ENCODE assay signal across 24 mouse cellular contexts in genomic region chr13:59385824-59386223, GRCm38 (mm10).
"Had no signal": no experiment of that assay in that cellular context is flagged by ENCODE, and none has a peak within 500 bp of the region (broad histone marks: within the 10 kb centered on the region; RNA-seq: fewer than 3 reads in every experiment).

No protein-coding gene starts in this region.

- H3K4me1 ChIP-seq: heart, embryonic 13.5 days; heart, embryonic 15.5 days; limb, embryonic 12.5 days had no signal

- H3K36me3 ChIP-seq: heart, embryonic 13.5 days; heart, embryonic 15.5 days; hindbrain, embryonic 12.5 days; hindbrain, embryonic 15.5 days; limb, embryonic 10.5 days; limb, embryonic 12.5 days had no signal

- H3K9ac ChIP-seq: heart, embryonic 13.5 days; heart, embryonic 15.5 days; hindbrain, embryonic 12.5 days; hindbrain, embryonic 15.5 days; limb, embryonic 12.5 days had no signal

- H3K27ac ChIP-seq: heart, adult 2 months; heart, embryonic 13.5 days; heart, embryonic 15.5 days; hindbrain, embryonic 12.5 days; hindbrain, embryonic 15.5 days; hindbrain, postnatal 0 days; layer of hippocampus, adult 2 months; left cerebral cortex, adult 2 months; limb, embryonic 10.5 days; limb, embryonic 12.5 days had no signal

- H3K4me3 ChIP-seq: heart, adult 2 months; heart, embryonic 13.5 days; heart, embryonic 15.5 days; hindbrain, embryonic 12.5 days; hindbrain, embryonic 15.5 days; layer of hippocampus, adult 2 months; left cerebral cortex, adult 2 months; limb, embryonic 10.5 days; limb, embryonic 12.5 days had no signal

- ATAC-seq: hindbrain, postnatal 0 days; intestine, postnatal 0 days had no signal

- H3K4me2 ChIP-seq: heart, embryonic 11.5 days; heart, embryonic 13.5 days; heart, embryonic 15.5 days; hindbrain, embryonic 12.5 days; hindbrain, embryonic 15.5 days; limb, embryonic 12.5 days; liver, embryonic 11.5 days had no signal

- H3K27me3 ChIP-seq: heart, embryonic 13.5 days; heart, embryonic 15.5 days; hindbrain, embryonic 12.5 days; hindbrain, embryonic 15.5 days; limb, embryonic 12.5 days had no signal

- H3K9me3 ChIP-seq: heart, embryonic 13.5 days; heart, embryonic 15.5 days; hindbrain, embryonic 12.5 days; hindbrain, embryonic 15.5 days; limb, embryonic 10.5 days; limb, embryonic 12.5 days had no signal

- DNase-seq: gastrocnemius, postnatal 14 days; gastrocnemius, postnatal 36 days; heart, adult 11 months; heart, adult 2 months; heart, postnatal 14 days; heart, postnatal 36 days; kidney, adult 18-20 months; kidney, adult 8-10 months; kidney, postnatal 10 days; kidney, postnatal 25 days; kidney, postnatal 4 days; liver had no signal
